Mouse (Mus musculus) liver, embryonic 14.5 days (tissue): Measurements from ENCODE around the gene Slc22a20. TPM values are rescaled to one million over a fixed set of nuclear protein-coding genes. Genes with fewer than 3 reads are reported as not detected.

Source experiments
- ATAC-seq: fragments of 200-750 bp; cut with Nextera tagmentation; 2 replicates; pipeline ENCODE4 v1.8.0; 2017; ENCODE audit warnings: moderate number of reproducible peaks, mild to moderate bottlenecking, moderate library complexity; ENCODE audit not compliant: insufficient read depth
- DNase-seq, 3 experiments: peaks; one replicate each; pipeline ENCODE4 v3.0.0-alpha.2; 2012 to 2013; ENCODE audit warnings: low read depth in 3 of 3, low spot score in 3 of 3
- H3K27ac ChIP-seq: fragments of 300-500 bp; sonication (generic); 2 replicates; pipeline ENCODE4 v1.5.1; 2014; ENCODE audit warnings: moderate library complexity, mild to moderate bottlenecking, control low read depth, inconsistent platforms
- H3K27me3 ChIP-seq: fragments of 300-500 bp; sonication (generic); 2 replicates; pipeline ENCODE4 v1.6.1; 2014; ENCODE audit warnings: mild to moderate bottlenecking, low read length, moderate library complexity; ENCODE audit not compliant: control insufficient read depth, insufficient read depth
- H3K36me3 ChIP-seq: fragments of 300-500 bp; sonication (generic); replicated peaks from 2 replicates; pipeline ENCODE4 v1.6.1; 2014; ENCODE audit warnings: low read depth; ENCODE audit not compliant: control insufficient read depth, insufficient read depth
- H3K4me1 ChIP-seq, 2 experiments: fragments of 200-500 bp in 1 of 2; fragments of 300-500 bp in 1 of 2; sonication (generic) in 1 of 2; replicated peaks; 2 replicates each; pipeline ENCODE4 v1.6.1; 2012 to 2014; ENCODE audit warnings: antibody characterized with exemption in 1 of 2, inconsistent platforms in 1 of 2, low read length in 1 of 2; ENCODE audit not compliant: control insufficient read depth in 2 of 2, insufficient read depth in 2 of 2
- H3K4me2 ChIP-seq: fragments of 300-500 bp; sonication (generic); 2 replicates; pipeline ENCODE4 v1.6.1; 2014; ENCODE audit warnings: low read depth, mild to moderate bottlenecking, control low read depth, moderate library complexity
- H3K4me3 ChIP-seq, 2 experiments: fragments of 200-500 bp in 1 of 2; fragments of 300-500 bp in 1 of 2; sonication (generic) in 1 of 2; 2 replicates each; pipeline ENCODE4 v1.5.1; 2012 to 2014; ENCODE audit warnings: low read depth in 2 of 2, low read length in 2 of 2, mild to moderate bottlenecking in 2 of 2, control low read depth in 1 of 2, inconsistent platforms in 1 of 2, moderate library complexity in 1 of 2; ENCODE audit not compliant: insufficient read depth in 1 of 2
- H3K9ac ChIP-seq: fragments of 300-500 bp; sonication (generic); replicated peaks from 2 replicates; pipeline ENCODE4 v1.6.1; 2014; ENCODE audit warnings: mild to moderate bottlenecking, control low read depth, moderate library complexity
- H3K9me3 ChIP-seq: fragments of 300-500 bp; sonication (generic); 2 replicates; pipeline ENCODE4 v1.6.1; 2016; ENCODE audit warnings: low read length, mixed read lengths; ENCODE audit not compliant: control insufficient read depth
- CTCF ChIP-seq: IDR thresholded peaks from 2 replicates; pipeline ENCODE4 v1.5.1; 2016; ENCODE audit warnings: antibody characterized with exemption, low read depth, control low read depth
- EP300 ChIP-seq: IDR thresholded peaks from 2 replicates; pipeline ENCODE4 v1.6.1; 2016; ENCODE audit warnings: antibody characterized with exemption, low read depth
- WGBS: fragments of 180-500 bp; shearing (Covaris S2); extraction: QIAGEN DNeasy Blood & Tissue Kit; methylation state at CpG from one replicate; pipeline ENCODE4 v1.1.7; 2014; ENCODE audit not compliant: insufficient replicate concordance; 5-methylcytosine and 5-hydroxymethylcytosine counted together
- polyA plus RNA-seq, 2 experiments: library from polyadenylated mRNA; depleted of rRNA in 1 of 2; stranded (reverse) in 1 of 2; unstranded in 1 of 2; fragments of >200 nt; fragmentation: Nextera tagmentation in 1 of 2; extraction: Ambion mirVana in 1 of 2; gene quantifications; 2 replicates each; pipeline versions ENCODE4 v1.2.1 to v1.2.3; 2012 to 2014

Slc22a20 gene
- polyA plus RNA-seq, 2 experiments, result 0.08 TPM; not detected in 1

- Histone ChIP-seq H3K9ac (no peak overlapping the region), H3K27ac (no peak overlapping the region), H3K36me3 (peaks cover 90% of the 10 kb centered on the region), H3K4me3 (no peak overlapping the region), H3K4me2 (peak overlapping the region; percentile 29), H3K9me3 (no peaks in the 10 kb centered on the region), H3K27me3 (no peaks in the 10 kb centered on the region), H3K4me1 (peaks cover 0 to 2% of the 10 kb centered on the region in 2 experiments; a peak in 2 of 4 replicates)
- TF ChIP-seq CTCF, result no peak
- no peak for TF ChIP-seq EP300
- no peak for DNase-seq
- ATAC-seq, result no peak
- 77% methylated on average over 28 of the region's 28 CpGs for WGBS
Observed at GRCm38 (mm10) chr19:5955704-5956670, 30.0 kb downstream of the Slc22a20 start.

- 90% methylated on average over 10 of the region's 10 CpGs for WGBS
- H3K27me3 ChIP-seq, result no peaks in the 10 kb centered on the region
- no peak overlapping the region for H3K4me3 ChIP-seq
- H3K9me3 ChIP-seq, result no peaks in the 10 kb centered on the region
- no peak overlapping the region for H3K9ac ChIP-seq
- ATAC-seq, result no peak
- no peak overlapping the region for H3K27ac ChIP-seq
- TF ChIP-seq CTCF (no peak), EP300 (no peak)
- no peak for DNase-seq
- no peak overlapping the region for H3K4me2 ChIP-seq
- peaks cover 0 to 2% of the 10 kb centered on the region in 2 experiments; a peak in 2 of 4 replicates for H3K4me1 ChIP-seq
- H3K36me3 ChIP-seq, result peaks cover 93% of the 10 kb centered on the region
Observed at GRCm38 (mm10) chr19:5954936-5955335, 31.0 kb downstream of the Slc22a20 start.

- WGBS, result 85% methylated on average over 22 of the region's 22 CpGs
- DNase-seq (no peak), ATAC-seq (no peak)
- H3K36me3 ChIP-seq, result peaks cover 90% of the 10 kb centered on the region
- H3K4me3 ChIP-seq, result no peak overlapping the region
- no peak overlapping the region for H3K9ac ChIP-seq
- H3K4me1 ChIP-seq, result peaks cover 0 to 2% of the 10 kb centered on the region in 2 experiments; a peak in 2 of 4 replicates
- H3K4me2 ChIP-seq, result no peak overlapping the region
- TF ChIP-seq EP300 (no peak), CTCF (no peak)
- no peaks in the 10 kb centered on the region for H3K27me3 ChIP-seq
- H3K9me3 ChIP-seq, result no peaks in the 10 kb centered on the region
- H3K27ac ChIP-seq, result no peak overlapping the region
Observed at GRCm38 (mm10) chr19:5954031-5954710, 31.8 kb downstream of the Slc22a20 start.

- Histone ChIP-seq H3K9me3 (no peaks in the 10 kb centered on the region), H3K27ac (no peak overlapping the region), H3K4me2 (no peak overlapping the region), H3K4me3 (no peak overlapping the region), H3K9ac (no peak overlapping the region), H3K27me3 (no peaks in the 10 kb centered on the region), H3K36me3 (peaks cover 90% of the 10 kb centered on the region), H3K4me1 (peaks cover 0 to 2% of the 10 kb centered on the region in 2 experiments; a peak in 2 of 4 replicates)
- no peak for TF ChIP-seq EP300
- TF ChIP-seq CTCF, result no peak
- WGBS, result 88% methylated on average over 19 of the region's 19 CpGs
- no peak for DNase-seq
- ATAC-seq, result no peak
Observed at GRCm38 (mm10) chr19:5953201-5953770, 32.7 kb downstream of the Slc22a20 start.
